Mouse (Mus musculus) neutrophil, adult 59 days (primary cell): ENCODE data around the gene Hdgfl3. TPM values are rescaled to one million over a fixed set of nuclear protein-coding genes. Genes with fewer than 3 reads are reported as not detected.

Experiments used
- total RNA-seq, 2 experiments: library from RNA; stranded (reverse); gene quantifications; 1 replicate in 1 of 2; 2 replicates in 1 of 2; pipeline ENCODE4 v1.2.4; 2023

Gene Hdgfl3
- total RNA-seq: under 1 TPM in 1 of 2 experiments, not detected in 1; 0.07 TPM

GRCm38 (mm10) chr7:81934267-81934745 is at the start of gene Hdgfl3:
Hdgfl3 (minus strand) TSS chr7:81934473.

GRCm38 (mm10) chr7:81858968-81859721 is 75.1 kb downstream of the Hdgfl3 start, which contains the start of gene Tm6sf1:
Tm6sf1 (plus strand) TSS chr7:81859001.

GRCm38 (mm10) chr7:81855694-81856093 is 78.6 kb downstream of the Hdgfl3 start, which contains the start of gene Gm10160:
Gm10160 (minus strand) TSS chr7:81855794.

Other genes starting within 250 kb of the Hdgfl3 start
- gene Homer2, start 226.9 kb downstream of the Hdgfl3 start, total RNA-seq: under 1 TPM; 0.22 to 0.69 TPM
- 10 to 100 TPM; 48.0 to 50.6 TPM for gene Ramac, start 171.5 kb downstream of the Hdgfl3 start, total RNA-seq
- gene 3110040N11Rik, start 145.0 kb downstream of the Hdgfl3 start, total RNA-seq: 1 to 10 TPM; 7.6 to 9.5 TPM
- 10 to 100 TPM; 48.1 to 60.9 TPM for gene Btbd1, start 105.0 kb downstream of the Hdgfl3 start, total RNA-seq
- not detected for gene Gm10160, start 78.7 kb downstream of the Hdgfl3 start, total RNA-seq
- 100 to 1,000 TPM; 198 to 210 TPM for gene Tm6sf1, start 75.5 kb downstream of the Hdgfl3 start, total RNA-seq
- gene Bnc1, start 57.8 kb upstream of the Hdgfl3 start, total RNA-seq: not detected
- gene Sh3gl3, start 239.4 kb upstream of the Hdgfl3 start, total RNA-seq: under 1 TPM in 1 of 2 experiments, not detected in 1; 0.24 TPM